Mouse (Mus musculus): ENCODE measurements around the gene Gtf2ird2.

GRCm38 (mm10) chr5:134217900-134218299, 34.1 kb downstream of the Gtf2ird2 start:
- TF ChIP-seq CTCF (IDR thresholded peaks at IDR 0.05; ENCODE audit: low read depth, low read length) (no peak), TAL1 (conservative IDR thresholded peaks at IDR 0.05; ENCODE audit: low read depth, low read length) (no peak), GATA1 (IDR thresholded peaks at IDR 0.05; ENCODE audit: borderline replicate concordance, low read length) (no peak), POLR2AphosphoS5 (IDR thresholded peaks at IDR 0.05; ENCODE audit: insufficient replicate concordance, low read depth, low read length) (no peak)
